Mouse (Mus musculus): ENCODE results near the gene Sorcs1.
A peak's percentile ranks its signal among the peaks of the same experiment; 100 is the strongest.

The Sorcs1 gene

DNA sequence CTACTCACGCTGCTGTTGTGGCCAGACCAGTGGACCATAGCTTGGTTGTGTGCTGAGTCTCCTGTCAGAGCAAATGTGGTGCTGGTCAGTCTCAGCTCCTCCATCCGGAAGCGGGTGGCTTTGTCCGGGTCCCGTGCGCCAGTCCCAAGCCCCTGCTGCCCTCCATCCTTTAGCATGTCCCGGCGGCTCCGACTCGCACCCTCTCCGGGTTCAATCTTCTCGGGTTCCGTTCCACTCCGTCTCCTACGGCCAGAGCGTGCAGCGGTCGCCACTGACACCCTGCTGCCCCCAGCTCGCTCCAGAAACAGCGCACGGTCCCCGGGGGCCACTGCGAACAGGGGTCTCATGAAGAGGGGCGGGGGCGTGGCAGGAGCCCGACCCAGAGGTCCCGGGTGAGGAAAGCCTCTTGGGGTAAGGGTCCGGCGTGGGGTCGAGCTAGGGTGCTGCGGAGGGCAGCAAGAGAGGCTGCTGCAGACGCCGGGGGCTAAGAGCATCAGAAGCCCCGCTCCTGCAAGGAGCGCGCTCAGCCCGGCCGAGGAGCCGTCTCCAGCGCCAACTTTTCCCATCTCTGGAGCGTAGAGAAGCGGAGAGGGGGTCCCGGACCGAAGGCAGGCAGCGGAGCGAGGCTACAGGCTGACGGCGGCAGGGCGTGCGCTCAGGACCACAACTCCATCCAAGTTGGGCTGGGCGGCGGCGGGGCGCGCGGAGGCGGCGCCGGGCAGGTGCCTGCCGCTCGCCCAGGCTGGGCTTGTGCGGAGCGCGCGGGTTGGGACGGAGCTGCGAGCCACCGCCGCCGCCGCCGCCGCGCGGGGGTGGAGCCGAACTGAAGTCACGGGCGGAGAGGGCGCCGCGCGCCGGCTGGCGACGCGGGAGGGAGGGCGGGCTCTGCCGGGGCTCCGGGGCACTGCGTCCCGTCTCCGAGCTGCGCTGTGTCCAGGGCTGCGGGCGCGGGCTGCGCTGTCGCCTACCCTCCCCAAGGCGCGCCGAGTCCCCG is at the start of gene Sorcs1:
Gene Sorcs1, minus strand, starts transcription at position 744 of the 994 bp plus-strand sequence.
- DNase-seq (ENCODE audit: low read depth, low spot score): peak; percentile 0

DNA sequence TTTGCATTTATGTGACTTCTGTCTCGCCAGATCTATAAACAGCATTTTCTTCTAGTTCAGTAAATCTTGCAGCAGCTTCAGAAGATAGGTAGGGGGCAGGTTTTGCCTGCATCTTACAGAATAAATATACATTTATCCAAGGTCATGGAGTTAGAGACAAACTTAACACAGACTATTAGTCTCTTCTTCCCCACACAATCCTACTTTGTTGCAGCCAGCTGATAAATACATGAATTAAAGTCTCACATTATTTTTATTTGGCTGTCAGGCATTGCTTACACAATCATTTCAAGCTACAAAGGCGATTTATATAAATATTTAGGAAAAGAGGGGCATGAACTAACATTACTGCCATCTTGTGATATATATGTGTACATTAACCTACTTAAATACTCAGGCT is 4.8 kb upstream of the Sorcs1 start:
- no peak for DNase-seq (ENCODE audit: low read depth, low spot score)

DNA sequence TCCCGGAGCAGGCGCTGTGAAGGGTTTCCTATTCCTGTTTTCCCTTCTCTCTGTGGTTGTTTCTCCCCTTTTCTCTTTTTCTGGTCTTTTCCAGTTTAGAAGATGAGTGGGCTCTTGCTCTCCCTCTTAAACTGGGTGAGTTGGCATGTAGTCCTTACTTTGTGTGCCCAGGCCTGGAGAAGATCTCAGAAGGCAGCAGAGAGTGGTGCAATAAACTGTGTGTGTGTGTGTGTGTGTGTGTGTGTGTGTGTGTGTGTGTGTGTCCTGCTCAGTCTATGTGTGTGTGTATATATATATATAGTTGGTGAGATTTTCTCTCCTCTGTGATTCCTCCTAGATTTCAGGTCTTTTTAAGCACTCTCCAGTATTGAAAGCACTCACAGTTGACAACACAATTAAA is 500 bp upstream of the Sorcs1 start:
- no peak for DNase-seq (ENCODE audit: low read depth, low spot score)

GRCm38 (mm10) chr19:50676578-50677524 is 1.6 kb downstream of the Sorcs1 start:
- DNase-seq (ENCODE audit: low read depth, low spot score): no peak

DNA sequence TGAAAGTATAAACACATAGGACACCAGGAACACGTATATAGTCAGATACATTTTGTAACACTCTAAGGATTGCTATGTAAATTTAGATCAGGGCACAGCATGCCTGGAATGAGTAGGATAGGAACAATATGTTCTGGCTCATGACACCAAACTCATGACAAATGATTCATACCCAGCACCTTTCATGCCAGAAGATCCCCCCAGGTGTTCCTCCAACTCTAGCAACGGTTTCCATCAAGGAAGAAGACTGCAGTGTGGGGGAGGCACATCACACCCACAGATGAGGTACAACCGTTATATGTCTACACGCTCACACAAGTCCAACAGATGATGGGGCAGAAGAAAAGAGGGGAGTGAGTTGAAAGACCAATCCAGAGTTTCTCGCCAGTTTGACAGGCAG is 3.5 kb downstream of the Sorcs1 start:
- no peak for DNase-seq (ENCODE audit: low read depth, low spot score)

GRCm38 (mm10) chr19:50667516-50667915 is 10.9 kb downstream of the Sorcs1 start:
- no peak for DNase-seq (ENCODE audit: low read depth, low spot score)

DNA sequence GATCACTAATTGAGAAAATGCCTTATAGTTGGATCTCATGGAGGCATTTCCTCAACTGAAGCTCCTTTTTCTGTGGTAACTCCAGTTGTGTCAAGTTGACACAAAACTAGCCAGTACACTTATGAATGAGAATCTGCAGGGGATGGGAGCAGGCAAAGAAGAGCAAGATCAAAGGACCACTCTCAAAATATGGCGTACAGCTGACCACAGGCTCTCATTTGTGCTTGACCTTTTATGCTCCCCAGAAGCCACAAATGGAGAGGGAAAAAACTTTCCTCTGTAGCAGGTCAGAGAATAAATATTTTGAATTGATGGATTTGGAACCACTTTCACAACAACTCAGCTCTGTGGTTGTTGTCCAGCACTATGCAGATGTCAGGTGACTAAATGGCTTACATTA is 14.1 kb downstream of the Sorcs1 start:
- DNase-seq (ENCODE audit: low read depth, low spot score): no peak

DNA sequence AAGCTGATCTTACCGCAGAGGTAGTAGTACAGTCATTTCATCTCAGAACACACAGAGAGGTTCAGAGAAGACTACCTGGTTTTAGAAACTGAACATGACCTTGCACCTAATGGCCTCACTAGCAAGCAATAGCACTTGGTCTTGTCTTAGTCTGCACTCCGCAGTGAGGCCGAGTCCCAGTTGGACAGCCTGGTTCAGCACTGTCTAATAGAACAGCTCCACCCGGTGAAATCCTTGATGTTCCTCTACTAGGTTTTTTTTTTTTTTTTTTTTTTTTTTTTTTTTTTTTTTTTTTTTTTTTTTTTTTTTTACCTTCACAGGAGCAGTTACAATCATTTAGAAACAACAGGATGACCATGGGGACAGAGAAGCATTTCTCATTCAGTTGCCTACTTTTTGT is 19.3 kb downstream of the Sorcs1 start:
- DNase-seq (ENCODE audit: low read depth, low spot score): no peak

- no peak for DNase-seq (ENCODE audit: low read depth, low spot score)
Observed at GRCm38 (mm10) chr19:50652750-50653149, 25.7 kb downstream of the Sorcs1 start.

DNA sequence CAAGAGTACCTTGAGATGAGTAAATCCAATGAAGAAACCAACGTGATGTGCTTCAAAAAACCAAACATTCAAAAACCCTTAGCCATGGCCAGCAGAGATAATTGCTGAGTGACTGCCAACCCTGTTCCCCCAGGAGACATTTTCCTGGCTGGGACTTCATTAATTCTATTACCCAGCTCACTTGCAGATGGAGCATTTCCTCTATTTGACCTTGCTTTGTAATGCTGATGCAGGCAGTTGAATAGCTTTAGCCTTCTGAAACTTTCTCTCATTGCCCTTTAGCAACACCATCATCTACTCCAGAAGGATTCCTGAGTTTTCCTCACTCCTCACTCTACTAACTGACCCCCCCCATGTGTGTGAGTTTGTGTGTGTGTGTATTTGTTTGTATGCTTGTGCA is 34.6 kb downstream of the Sorcs1 start:
- no peak for DNase-seq (ENCODE audit: low read depth, low spot score)

- DNase-seq (ENCODE audit: low read depth, low spot score): no peak
Observed at GRCm38 (mm10) chr19:50642121-50642520, 36.3 kb downstream of the Sorcs1 start.

DNA sequence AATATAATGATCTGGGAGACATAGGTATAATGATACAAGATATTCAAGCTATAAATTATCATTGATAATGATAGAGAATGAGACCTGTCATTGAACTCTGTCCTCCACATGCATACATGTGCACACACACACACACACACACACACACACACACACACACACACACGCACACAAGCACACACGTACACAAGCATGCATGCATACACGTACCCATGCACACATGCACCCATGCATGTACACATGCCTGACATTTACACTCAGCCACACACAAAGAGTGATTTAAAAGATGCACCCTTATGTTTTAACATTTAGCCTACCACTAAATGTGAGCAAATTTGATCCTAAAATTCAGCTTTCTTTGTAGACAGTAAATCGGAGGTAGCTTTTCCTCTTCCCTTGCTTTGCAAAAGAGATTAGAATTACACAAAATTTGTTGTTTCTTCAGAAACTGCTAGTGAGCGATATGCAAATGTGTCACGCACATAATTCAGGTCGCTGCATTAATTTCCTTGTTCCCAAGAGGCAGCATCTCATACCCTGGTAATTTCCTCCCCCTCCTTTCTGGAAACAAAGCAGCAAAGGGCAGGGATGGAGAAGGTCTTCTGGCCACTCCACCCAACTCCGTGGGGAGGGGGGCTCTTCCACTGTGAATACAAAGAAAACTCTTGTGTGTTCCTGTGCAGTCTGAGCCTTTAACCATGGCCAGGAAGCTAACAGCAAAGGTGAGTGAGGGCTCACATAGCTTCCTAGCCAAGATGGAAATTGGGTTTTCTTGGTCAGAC is 38.0 kb downstream of the Sorcs1 start:
- no peak for DNase-seq (ENCODE audit: low read depth, low spot score)

DNA sequence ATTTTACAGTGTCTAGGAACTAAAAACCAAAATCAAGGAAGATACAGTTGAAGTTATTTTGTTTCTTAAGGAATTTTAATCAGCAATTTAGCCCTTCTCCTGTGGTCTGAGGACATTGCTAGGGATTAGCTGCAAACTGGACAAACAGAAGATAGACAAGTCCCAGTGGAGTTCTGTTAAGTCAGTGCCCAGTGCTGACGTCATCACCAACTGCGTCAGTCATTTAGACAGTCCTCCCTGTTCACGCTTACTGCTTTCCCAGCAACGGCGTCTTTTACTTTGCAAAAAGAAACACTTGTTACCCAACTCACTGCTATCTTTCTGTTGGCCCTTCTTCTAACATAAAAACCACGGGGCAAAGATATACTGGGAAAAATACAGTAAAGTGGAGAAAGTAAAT is 40.3 kb downstream of the Sorcs1 start:
- DNase-seq (ENCODE audit: low read depth, low spot score): no peak

- DNase-seq (ENCODE audit: low read depth, low spot score): no peak
Observed at GRCm38 (mm10) chr19:50614013-50614412, 64.4 kb downstream of the Sorcs1 start.

GRCm38 (mm10) chr19:50611619-50612018 is 66.8 kb downstream of the Sorcs1 start:
- no peak for DNase-seq (ENCODE audit: low read depth, low spot score)

DNA sequence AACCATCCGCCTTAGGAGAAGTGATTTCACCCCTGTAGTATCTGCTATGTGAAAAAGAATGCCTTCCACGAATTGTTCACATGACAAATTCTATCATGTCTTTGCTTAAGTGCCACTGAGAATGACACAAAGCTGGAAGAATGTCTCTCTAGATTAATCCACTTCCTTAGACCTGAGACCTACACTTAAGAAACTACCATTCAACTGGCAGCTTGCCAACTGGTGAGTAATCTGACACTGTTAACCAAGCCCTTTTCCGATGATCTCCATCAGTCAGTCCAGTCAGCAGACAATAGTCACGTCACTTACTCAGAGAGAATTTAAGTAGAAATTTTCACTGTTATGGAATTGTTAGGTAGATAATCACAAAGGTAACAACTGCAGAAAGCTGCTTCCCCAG is 74.6 kb downstream of the Sorcs1 start:
- DNase-seq (ENCODE audit: low read depth, low spot score): no peak

GRCm38 (mm10) chr19:50603380-50603779 is 75.1 kb downstream of the Sorcs1 start:
- DNase-seq (ENCODE audit: low read depth, low spot score): no peak

DNA sequence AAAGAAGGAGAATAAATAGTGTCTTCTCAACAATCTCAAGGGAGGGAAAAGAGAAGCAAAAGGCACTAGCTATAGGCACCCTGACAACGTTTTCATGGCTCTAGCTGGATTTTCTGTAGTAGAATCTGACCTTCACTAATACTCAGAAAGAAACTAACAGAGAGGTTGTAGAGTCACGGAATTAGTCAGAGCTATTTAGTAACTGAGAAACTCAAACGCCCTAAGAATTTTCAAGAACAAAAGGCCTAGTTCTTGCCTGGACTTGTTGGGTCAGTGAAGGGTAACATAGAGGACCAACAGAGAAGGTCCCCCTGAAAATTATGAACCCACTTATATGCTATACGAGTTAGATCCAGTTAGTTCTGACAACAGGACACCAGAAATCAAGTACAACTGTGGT is 81.1 kb downstream of the Sorcs1 start:
- no peak for DNase-seq (ENCODE audit: low read depth, low spot score)

- DNase-seq (ENCODE audit: low read depth, low spot score): no peak
Observed at GRCm38 (mm10) chr19:50586182-50586581, 92.3 kb downstream of the Sorcs1 start.

GRCm38 (mm10) chr19:50582952-50583351 is 95.5 kb downstream of the Sorcs1 start:
- DNase-seq (ENCODE audit: low read depth, low spot score): no peak

DNA sequence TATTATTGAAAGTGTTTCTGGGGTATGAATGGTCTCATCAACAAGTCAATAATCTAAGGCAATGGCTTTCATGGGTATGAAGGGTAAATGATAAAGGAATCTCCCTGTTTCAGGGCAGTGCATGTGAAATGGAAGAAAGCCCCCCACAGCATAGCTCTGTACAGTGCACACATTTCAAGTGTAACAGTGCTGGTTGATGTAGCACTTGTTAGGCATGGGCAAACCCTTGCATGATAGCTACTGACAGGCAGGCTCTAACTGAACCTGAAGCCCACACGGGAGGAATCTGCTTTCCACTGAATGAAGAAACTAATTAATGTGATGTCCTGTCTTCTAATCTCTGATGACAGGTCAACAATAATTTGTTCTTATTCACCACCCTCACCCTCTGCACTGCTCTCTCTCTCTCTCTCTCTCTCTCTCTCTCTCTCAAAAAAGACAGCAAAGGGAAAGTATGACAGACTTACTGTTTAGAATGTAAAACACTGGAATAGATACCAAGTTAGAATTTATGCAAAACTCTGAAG is 108.7 kb downstream of the Sorcs1 start:
- no peak for DNase-seq (ENCODE audit: low read depth, low spot score)

All from CD4-positive, CD25-positive, alpha-beta regulatory T cell, adult 2 months (primary cell).